In genomic region chr17:42884382-42884781, GRCm38 (mm10) we compare ENCODE assay signal across 13 mouse cellular contexts. TPM values are rescaled to one million over a fixed set of nuclear protein-coding genes. Genes with fewer than 3 reads are reported as not detected.
DNase-seq lines count a peak whose midpoint lies in the region; ATAC-seq and TF ChIP-seq lines count a peak whose summit lies in the region.
"Had no signal": no experiment of that assay in that cellular context is flagged by ENCODE, and none has a peak within 500 bp of the region (broad histone marks: within the 10 kb centered on the region; RNA-seq: fewer than 3 reads in every experiment).

No protein-coding gene starts in this region.

- peak overlapping the region; percentile 2 to 75; a peak in 2 of 4 replicates for H3K27ac ChIP-seq in heart, embryonic 14.5 days (replicated peaks in 1 of 2; ENCODE audit: control insufficient read depth in 1 of 2, insufficient read depth in 1 of 2, low read depth in 2 of 2, low read length in 2 of 2)
- peak overlapping the region; percentile 81 for H3K27ac ChIP-seq in ES-Bruce4 (ENCODE audit: insufficient read depth, low read length)
- peak overlapping the region; percentile 75 for H3K27ac ChIP-seq in intestine, embryonic 15.5 days
- H3K27ac ChIP-seq: hindbrain, embryonic 15.5 days; limb, embryonic 10.5 days had no signal

- H3K4me2 ChIP-seq in heart, embryonic 14.5 days (ENCODE audit: low read length), result no peak overlapping the region
- no peak overlapping the region for H3K4me2 ChIP-seq in intestine, embryonic 15.5 days (replicated peaks)
- H3K4me2 ChIP-seq: hindbrain, embryonic 15.5 days had no signal

- no peak for ATAC-seq in heart, embryonic 14.5 days (ENCODE audit: insufficient number of reproducible peaks, insufficient read depth, low FRiP score, low read depth)
- ATAC-seq in intestine, embryonic 15.5 days, result peak; percentile 73
- ATAC-seq in megakaryocyte progenitor cell, adult 5-6 weeks (replicated peaks; ENCODE audit: poor library complexity), result peak; percentile 44
- ATAC-seq: forebrain, embryonic 16.5 days had no signal

- H3K9ac ChIP-seq in heart, embryonic 14.5 days (ENCODE audit: low read length), result no peak overlapping the region
- H3K9ac ChIP-seq in ES-Bruce4 (ENCODE audit: low read depth, poor library complexity, severe bottlenecking), result peak overlapping the region; percentile 39; the same call in 1 of the 2 replicates
- H3K9ac ChIP-seq in intestine, embryonic 15.5 days, result no peak overlapping the region
- H3K9ac ChIP-seq: hindbrain, embryonic 15.5 days had no signal

- no peaks in the 10 kb centered on the region for H3K36me3 ChIP-seq in heart, embryonic 14.5 days (ENCODE audit: control insufficient read depth, insufficient read depth, low read length)
- H3K36me3 ChIP-seq in ES-Bruce4 (ENCODE audit: control insufficient read depth, insufficient read depth, low read length, poor library complexity, severe bottlenecking), result no peaks in the 10 kb centered on the region
- no peaks in the 10 kb centered on the region for H3K36me3 ChIP-seq in intestine, embryonic 15.5 days
- H3K36me3 ChIP-seq: hindbrain, embryonic 15.5 days; limb, embryonic 10.5 days had no signal

- 7% methylated on average over 4 of the region's 4 CpGs for WGBS in heart, embryonic 14.5 days
- 33% methylated on average over 4 of the region's 4 CpGs for WGBS in intestine, embryonic 15.5 days

- DNase-seq in heart, postnatal 36 days, result no peak
- DNase-seq in embryo, embryonic 9.5 days (ENCODE audit: extremely low spot score), result no peak
- DNase-seq in adipocyte (ENCODE audit: low spot score), result no peak
- DNase-seq: adrenal gland, adult 8-10 months; gastrocnemius, postnatal 14 days; retina, postnatal 1 day had no signal

- no peaks in the 10 kb centered on the region for H3K9me3 ChIP-seq in heart, embryonic 14.5 days (ENCODE audit: control insufficient read depth, low read length)
- peaks cover under 1% of the 10 kb centered on the region; the same call in 1 of the 2 replicates for H3K9me3 ChIP-seq in ES-Bruce4 (replicated peaks; ENCODE audit: control insufficient read depth, insufficient read depth, low read length, poor library complexity, severe bottlenecking)
- H3K9me3 ChIP-seq in intestine, embryonic 15.5 days, result no peaks in the 10 kb centered on the region
- H3K9me3 ChIP-seq: hindbrain, embryonic 15.5 days; limb, embryonic 10.5 days had no signal

- intact Hi-C loops in heart, postnatal 36 days (cut with DNase I), result no loop called here

- H3K4me3 ChIP-seq in heart, embryonic 14.5 days (ENCODE audit: control insufficient read depth in 1 of 2, insufficient read depth in 1 of 2, low read depth in 1 of 2, low read length in 2 of 2), result no peak overlapping the region
- H3K4me3 ChIP-seq in ES-Bruce4 (ENCODE audit: low read depth, low read length), result no peak overlapping the region
- H3K4me3 ChIP-seq in intestine, embryonic 15.5 days (replicated peaks), result no peak overlapping the region
- H3K4me3 ChIP-seq: hindbrain, embryonic 15.5 days; limb, embryonic 10.5 days had no signal

- TF ChIP-seq EP300 in ES-Bruce4 (IDR thresholded peaks at IDR 0.05; ENCODE audit: insufficient read depth, low read depth, low read length), result no peak

- peaks cover 19 to 24% of the 10 kb centered on the region in 2 experiments for H3K4me1 ChIP-seq in heart, embryonic 14.5 days (ENCODE audit: control insufficient read depth in 2 of 2, insufficient read depth in 2 of 2, low read length in 2 of 2)
- H3K4me1 ChIP-seq in ES-Bruce4 (ENCODE audit: control insufficient read depth, insufficient read depth, low read length), result peaks cover 1% of the 10 kb centered on the region
- peaks cover 12% of the 10 kb centered on the region; the same call in 1 of the 2 replicates for H3K4me1 ChIP-seq in intestine, embryonic 15.5 days (replicated peaks)
- H3K4me1 ChIP-seq: hindbrain, embryonic 15.5 days; limb, embryonic 10.5 days had no signal

- TF ChIP-seq CTCF in ES-Bruce4 (IDR thresholded peaks at IDR 0.05; ENCODE audit: low read depth, low read length), result no peak

- H3K27me3 ChIP-seq in heart, embryonic 14.5 days (ENCODE audit: control insufficient read depth, insufficient read depth, low read length), result no peaks in the 10 kb centered on the region
- H3K27me3 ChIP-seq in ES-Bruce4 (ENCODE audit: control insufficient read depth, insufficient read depth, low read length, poor library complexity, severe bottlenecking), result no peaks in the 10 kb centered on the region
- no peaks in the 10 kb centered on the region for H3K27me3 ChIP-seq in intestine, embryonic 15.5 days (replicated peaks)
- H3K27me3 ChIP-seq: hindbrain, embryonic 15.5 days had no signal

- TF ChIP-seq POLR2A in ES-Bruce4 (IDR thresholded peaks at IDR 0.05; ENCODE audit: insufficient read depth, low read length), result no peak

RNA-seq across cellular contexts. Expression of gene Cd2ap, which starts 7.9 kb away (rescaled TPM):
- 24.2 and 26.1 TPM in 2 replicates for polyA plus RNA-seq in heart, embryonic 14.5 days (2014; fragmentation: Nextera tagmentation; extraction: Ambion mirVana)
- total RNA-seq in heart, postnatal 36 days (2021), result 10 to 100 TPM; 20.2 to 22.3 TPM
- polyA plus RNA-seq in ES-Bruce4 (2011; ENCODE audit: insufficient read depth, insufficient read length, low read depth, missing spikeins), result 151 and 158 TPM in 2 replicates
- polyA plus RNA-seq in intestine, embryonic 15.5 days (2015; fragmentation: Nextera tagmentation; extraction: Ambion mirVana), result 33.1 and 37.3 TPM in 2 replicates
- total RNA-seq in megakaryocyte progenitor cell, adult 5-6 weeks (2015), result 14.1 and 16.4 TPM in 2 replicates
- total RNA-seq in megakaryocyte progenitor cell, adult 5-6 weeks (2017), result 10.1 and 13.3 TPM in 2 replicates
